Mouse (Mus musculus) heart, postnatal 0 days (tissue): ENCODE results near the gene Tiam1. TPM values are rescaled to one million over a fixed set of nuclear protein-coding genes. Genes with fewer than 3 reads are reported as not detected.

Experiments used
- ATAC-seq: fragments of 200-750 bp; cut with Nextera tagmentation; 2 replicates; pipeline ENCODE4 v1.8.0; 2017; ENCODE audit warnings: low read depth, moderate number of reproducible peaks, moderate library complexity; ENCODE audit not compliant: insufficient read depth
- DNase-seq: peaks from one replicate; pipeline ENCODE4 v3.0.0-alpha.2; 2016; ENCODE audit warnings: low spot score
- H3K27ac ChIP-seq: fragments of 300-500 bp; sonication (generic); 2 replicates; pipeline ENCODE4 v1.5.1; 2014; ENCODE audit warnings: low read depth, mild to moderate bottlenecking
- H3K27me3 ChIP-seq: fragments of 300-500 bp; sonication (generic); 2 replicates; pipeline ENCODE4 v1.6.1; 2014; ENCODE audit warnings: low read length, mixed read lengths; ENCODE audit not compliant: control insufficient read depth, insufficient read depth
- H3K36me3 ChIP-seq: fragments of 300-500 bp; sonication (generic); replicated peaks from 2 replicates; pipeline ENCODE4 v1.6.1; 2014; ENCODE audit warnings: low read length, mixed read lengths; ENCODE audit not compliant: control insufficient read depth, insufficient read depth
- H3K4me1 ChIP-seq: fragments of 300-500 bp; sonication (generic); 2 replicates; pipeline ENCODE4 v1.6.1; 2014; ENCODE audit warnings: antibody characterized with exemption; ENCODE audit not compliant: control insufficient read depth, insufficient read depth
- H3K4me2 ChIP-seq: fragments of 300-500 bp; sonication (generic); 2 replicates; pipeline ENCODE4 v1.6.1; 2014; ENCODE audit warnings: low read depth, mild to moderate bottlenecking, low read length, moderate library complexity
- H3K4me3 ChIP-seq: fragments of 300-500 bp; sonication (generic); 2 replicates; pipeline ENCODE4 v1.5.1; 2014; ENCODE audit warnings: low read depth, low read length
- H3K9ac ChIP-seq: fragments of 300-500 bp; sonication (generic); replicated peaks from 2 replicates; pipeline ENCODE4 v1.6.1; 2014; ENCODE audit warnings: low read depth, low read length, mixed read lengths
- H3K9me3 ChIP-seq: fragments of 300-500 bp; sonication (generic); replicated peaks from 2 replicates; pipeline ENCODE4 v1.6.1; 2016; ENCODE audit warnings: low read length; ENCODE audit not compliant: control insufficient read depth
- CTCF ChIP-seq: IDR thresholded peaks from 2 replicates; pipeline ENCODE4 v1.5.1; 2016; ENCODE audit warnings: antibody characterized with exemption, control low read depth, low read depth
- EP300 ChIP-seq: IDR thresholded peaks from 2 replicates; pipeline ENCODE4 v1.6.1; 2016; ENCODE audit warnings: antibody characterized with exemption, low read depth
- WGBS: fragments of 180-500 bp; shearing (Covaris S2); extraction: QIAGEN DNeasy Blood & Tissue Kit; methylation state at CpG from one replicate; pipeline ENCODE4 v1.1.7; 2014; 5-methylcytosine and 5-hydroxymethylcytosine counted together
- polyA plus RNA-seq: library from polyadenylated mRNA; unstranded; fragments of >200 nt; fragmentation: Nextera tagmentation; extraction: Ambion mirVana; gene quantifications from 2 replicates; pipeline ENCODE4 v1.2.1, GENCODE M21; 2015
- total RNA-seq: library from RNA; depleted of rRNA; stranded (reverse); fragments of >200 nt; gene quantifications from 2 replicates; pipeline ENCODE4 v1.2.3, GENCODE M21; 2014; ENCODE audit warnings: low replicate concordance

Gene Tiam1
- total and polyA plus RNA-seq, 2 experiments from 2014 or later: 2.6 to 3.6 TPM

DNA sequence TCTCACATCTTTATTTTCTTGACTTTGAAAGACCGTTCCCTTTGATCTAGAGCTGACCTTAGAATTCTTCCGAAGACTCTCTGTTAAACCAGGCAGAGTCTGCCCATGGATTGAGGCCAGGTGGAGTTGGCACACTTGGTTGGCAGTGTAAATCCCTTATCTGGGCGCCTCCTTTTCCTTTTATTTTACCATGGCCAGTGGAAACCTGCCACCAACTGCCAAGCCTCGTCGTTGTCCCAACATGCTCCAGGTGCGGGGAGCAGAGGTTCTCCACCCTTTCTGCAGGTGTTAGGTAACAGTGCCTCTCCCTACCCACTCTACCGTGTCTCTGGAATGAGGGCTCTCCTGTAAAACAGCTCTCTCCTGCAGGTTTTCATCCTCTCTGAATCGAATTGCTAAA, 38.1 kb upstream of the Tiam1 start:
- Histone ChIP-seq H3K27me3 (0 out of 2 replicates have a peak, but pooled peaks cover 3% of the 10 kb centered on the region), H3K27ac (no peak overlapping the region), H3K9ac (no peak overlapping the region), H3K9me3 (no peaks in the 10 kb centered on the region), H3K4me3 (no peak overlapping the region), H3K4me1 (no peaks in the 10 kb centered on the region), H3K36me3 (no peaks in the 10 kb centered on the region), H3K4me2 (no peak overlapping the region)
- ATAC-seq (no peak), DNase-seq (no peak)
- 78% methylated on average over 8 of the region's 8 CpGs for WGBS
- TF ChIP-seq EP300 (no peak), CTCF (no peak)

DNA sequence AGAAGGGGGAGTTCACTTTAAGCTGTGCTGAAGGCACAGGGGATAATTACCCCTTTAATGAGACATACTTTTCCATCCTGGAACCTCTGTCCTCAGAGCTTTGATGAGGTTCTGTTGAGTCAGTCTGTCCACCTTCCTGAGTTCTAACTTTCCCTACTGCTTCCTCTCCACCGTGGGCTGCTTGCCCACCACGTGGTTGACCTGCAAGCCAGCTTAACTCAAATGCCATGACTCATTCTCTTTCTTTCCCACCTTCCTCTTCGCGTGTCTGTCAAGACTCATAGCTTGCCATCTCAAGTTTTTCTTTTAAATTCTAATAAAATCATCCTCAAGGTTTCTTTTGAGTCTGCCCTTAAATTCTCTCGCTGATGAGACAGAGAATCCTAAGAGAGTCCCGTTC, 37.4 kb upstream of the Tiam1 start:
- Histone ChIP-seq H3K4me2 (no peak overlapping the region), H3K4me1 (no peaks in the 10 kb centered on the region), H3K9ac (no peak overlapping the region), H3K36me3 (no peaks in the 10 kb centered on the region), H3K4me3 (no peak overlapping the region), H3K27me3 (0 out of 2 replicates have a peak, but pooled peaks cover 3% of the 10 kb centered on the region), H3K27ac (no peak overlapping the region), H3K9me3 (no peaks in the 10 kb centered on the region)
- no peak for ATAC-seq
- no peak for DNase-seq
- 71% methylated on average over 6 of the region's 6 CpGs for WGBS
- TF ChIP-seq CTCF (no peak), EP300 (no peak)

DNA sequence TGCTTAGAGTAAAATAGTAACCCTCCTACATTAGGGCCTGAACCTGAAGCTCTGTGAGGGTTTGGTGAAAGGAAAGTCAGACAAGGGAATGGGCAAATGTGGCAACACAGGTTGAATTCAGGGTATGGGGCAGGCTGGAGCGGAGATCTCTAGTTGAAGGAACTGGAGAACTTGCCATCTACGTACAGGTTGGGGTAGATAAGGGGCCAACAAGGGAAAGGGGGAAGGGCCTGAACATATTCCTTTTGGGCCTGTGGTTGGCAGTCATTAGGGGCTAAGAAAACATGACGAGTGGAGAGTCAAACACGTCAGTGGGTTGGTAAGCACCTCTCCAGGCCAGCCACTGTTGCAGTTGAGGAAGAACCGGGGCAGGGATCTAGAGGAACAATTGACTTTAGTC, 36.3 kb upstream of the Tiam1 start:
- DNase-seq (no peak), ATAC-seq (no peak)
- Histone ChIP-seq H3K4me2 (no peak overlapping the region), H3K27me3 (no peaks in the 10 kb centered on the region), H3K36me3 (no peaks in the 10 kb centered on the region), H3K9me3 (no peaks in the 10 kb centered on the region), H3K4me3 (no peak overlapping the region), H3K9ac (no peak overlapping the region), H3K27ac (no peak overlapping the region), H3K4me1 (no peaks in the 10 kb centered on the region)
- TF ChIP-seq CTCF (no peak), EP300 (no peak)
- WGBS: 78% methylated on average over 5 of the region's 5 CpGs

GRCm38 (mm10) chr16:90178404-90178803, 34.8 kb upstream of the Tiam1 start:
- no peak overlapping the region for H3K4me3 ChIP-seq
- no peaks in the 10 kb centered on the region for H3K27me3 ChIP-seq
- no peak overlapping the region for H3K4me2 ChIP-seq
- H3K9ac ChIP-seq: no peak overlapping the region
- no peaks in the 10 kb centered on the region for H3K9me3 ChIP-seq
- DNase-seq: no peak
- H3K36me3 ChIP-seq: no peaks in the 10 kb centered on the region
- no peak for ATAC-seq
- TF ChIP-seq EP300 (no peak), CTCF (no peak)
- no peaks in the 10 kb centered on the region for H3K4me1 ChIP-seq
- WGBS: 91% methylated on average over 3 of the region's 3 CpGs
- no peak overlapping the region for H3K27ac ChIP-seq

GRCm38 (mm10) chr16:90177425-90177824, 33.9 kb upstream of the Tiam1 start:
- Histone ChIP-seq H3K4me2 (no peak overlapping the region), H3K4me3 (no peak overlapping the region), H3K4me1 (no peaks in the 10 kb centered on the region), H3K9ac (no peak overlapping the region), H3K27ac (no peak overlapping the region), H3K36me3 (no peaks in the 10 kb centered on the region), H3K27me3 (no peaks in the 10 kb centered on the region), H3K9me3 (no peaks in the 10 kb centered on the region)
- TF ChIP-seq CTCF (no peak), EP300 (no peak)
- DNase-seq (no peak), ATAC-seq (no peak)
- WGBS: 74% methylated on average over 8 of the region's 8 CpGs

DNA sequence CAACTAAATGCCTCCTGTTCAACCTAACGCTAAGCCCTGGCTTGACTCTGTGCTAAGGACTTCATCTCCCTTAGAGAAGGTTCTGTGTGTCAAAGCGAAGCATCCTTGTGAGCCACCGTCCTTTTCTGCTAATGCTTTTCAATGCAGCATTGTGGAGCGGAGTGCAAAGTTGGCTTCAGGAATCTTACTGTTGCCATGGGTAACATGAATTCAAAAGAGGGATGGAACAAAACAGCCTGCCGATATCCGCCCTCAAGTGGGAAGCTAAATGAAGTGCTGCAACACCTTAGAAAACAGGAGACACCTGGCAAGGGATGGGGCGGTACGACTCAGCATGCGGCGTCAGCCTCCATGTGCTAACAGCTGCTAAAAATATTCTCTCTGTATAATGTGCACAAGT, 32.9 kb upstream of the Tiam1 start:
- Histone ChIP-seq H3K27me3 (no peaks in the 10 kb centered on the region), H3K36me3 (no peaks in the 10 kb centered on the region), H3K4me2 (no peak overlapping the region), H3K27ac (no peak overlapping the region), H3K9ac (no peak overlapping the region), H3K9me3 (no peaks in the 10 kb centered on the region), H3K4me1 (no peaks in the 10 kb centered on the region), H3K4me3 (no peak overlapping the region)
- ATAC-seq: peak; percentile 17; the same call in 1 of the 2 replicates
- TF ChIP-seq EP300: no peak
- no peak for TF ChIP-seq CTCF
- DNase-seq: no peak
- WGBS: 31% methylated on average over 10 of the region's 10 CpGs
